Mouse (Mus musculus) gastrocnemius, postnatal 36 days (tissue): Measurements from ENCODE around the gene Daam1. TPM values are rescaled to one million over a fixed set of nuclear protein-coding genes. Genes with fewer than 3 reads are reported as not detected.

Experiments
- DNase-seq, 2 experiments: peaks; one replicate each; pipeline ENCODE4 v3.0.0; 2022
- intact Hi-C: fragments of 180-260 bp; cut with DNase I; formaldehyde crosslinking; loops from one replicate; pipeline ENCODE4 v1.15.1; 2025
- total RNA-seq, 2 experiments: library from RNA; stranded (reverse); gene quantifications; 2 replicates each; pipeline ENCODE4 v1.2.3; 2021

Gene Daam1
- total RNA-seq, 2 experiments from 2014 or later: 9.7 to 10.6 TPM

- intact Hi-C loops: no loop called here
- DNase-seq: no peak
Measured at GRCm38 (mm10) chr12:71980746-71981145, 149.9 kb downstream of the Daam1 start.

- intact Hi-C loops: no loop called here
- no peak for DNase-seq
Measured at GRCm38 (mm10) chr12:71981250-71981649, 150.4 kb downstream of the Daam1 start.

- intact Hi-C loops: no loop called here
Measured at GRCm38 (mm10) chr12:71981791-71982190, 150.9 kb downstream of the Daam1 start.

GRCm38 (mm10) chr12:71983102-71983715, 152.3 kb downstream of the Daam1 start:
- DNase-seq: peak in 1 of 2 experiments; percentile 49
- intact Hi-C loops: no loop called here

More at GRCm38 (mm10) chr12:71981791-71982190, 150.9 kb downstream of the Daam1 start:
- DNase-seq: no peak

- intact Hi-C loops: loop anchor here (5.0 kb wide), 1 partner anchor 475 kb away; no protein-coding TSS in a partner anchor
- no peak for DNase-seq
Measured at GRCm38 (mm10) chr12:71987161-71987560, 156.3 kb downstream of the Daam1 start.

GRCm38 (mm10) chr12:71987885-71988284, 157.0 kb downstream of the Daam1 start:
- intact Hi-C loops: loop anchor here (5.0 kb wide), 1 partner anchor 476 kb away; no protein-coding TSS in a partner anchor

GRCm38 (mm10) chr12:71989596-71989995, 158.7 kb downstream of the Daam1 start:
- no peak for DNase-seq
- intact Hi-C loops: loop anchor here (5.0 kb wide), 1 partner anchor 477 kb away; no protein-coding TSS in a partner anchor

More at GRCm38 (mm10) chr12:71987885-71988284, 157.0 kb downstream of the Daam1 start:
- no peak for DNase-seq

- DNase-seq: no peak
- intact Hi-C loops: no loop called here
Measured at GRCm38 (mm10) chr12:71992599-71993210, 161.8 kb downstream of the Daam1 start.

GRCm38 (mm10) chr12:71995831-71996230, 165.0 kb downstream of the Daam1 start:
- no peak for DNase-seq
- intact Hi-C loops: no loop called here

- no peak for DNase-seq
- intact Hi-C loops: no loop called here
Measured at GRCm38 (mm10) chr12:71996920-71997319, 166.0 kb downstream of the Daam1 start.

- intact Hi-C loops: no loop called here
- DNase-seq: no peak
Measured at GRCm38 (mm10) chr12:71997364-71997763, 166.5 kb downstream of the Daam1 start.

GRCm38 (mm10) chr12:71998653-71999052, 167.8 kb downstream of the Daam1 start:
- DNase-seq: no peak
- intact Hi-C loops: loop anchor here (2.0 kb wide), 1 partner anchor 14 kb away; no protein-coding TSS in a partner anchor

GRCm38 (mm10) chr12:71999671-72000070, 168.8 kb downstream of the Daam1 start:
- intact Hi-C loops: loop anchor here (2.0 kb wide), 1 partner anchor 15 kb away; no protein-coding TSS in a partner anchor
- no peak for DNase-seq

- intact Hi-C loops: no loop called here
- DNase-seq: no peak
Measured at GRCm38 (mm10) chr12:72001811-72002210, 170.9 kb downstream of the Daam1 start.

GRCm38 (mm10) chr12:72005307-72005706, 174.4 kb downstream of the Daam1 start:
- no peak for DNase-seq
- intact Hi-C loops: no loop called here

GRCm38 (mm10) chr12:72007656-72008055, 176.8 kb downstream of the Daam1 start:
- intact Hi-C loops: no loop called here
- DNase-seq: no peak

- intact Hi-C loops: no loop called here
- DNase-seq: no peak
Measured at GRCm38 (mm10) chr12:72009051-72009902, 178.4 kb downstream of the Daam1 start.

GRCm38 (mm10) chr12:72011404-72011803, 180.5 kb downstream of the Daam1 start:
- no peak for DNase-seq
- intact Hi-C loops: no loop called here

GRCm38 (mm10) chr12:72012126-72012525, 181.2 kb downstream of the Daam1 start:
- intact Hi-C loops: no loop called here
- no peak for DNase-seq

GRCm38 (mm10) chr12:72013711-72014354, 183.0 kb downstream of the Daam1 start:
- intact Hi-C loops: no loop called here
- no peak for DNase-seq
